Mouse (Mus musculus): ENCODE results near the gene Olfr461.
"Not testable (repeated sequence)": the region's sequence is repeated elsewhere in the genome, so short reads cannot be mapped to it uniquely, and the experiment has no call there.

Gene Olfr461

DNA sequence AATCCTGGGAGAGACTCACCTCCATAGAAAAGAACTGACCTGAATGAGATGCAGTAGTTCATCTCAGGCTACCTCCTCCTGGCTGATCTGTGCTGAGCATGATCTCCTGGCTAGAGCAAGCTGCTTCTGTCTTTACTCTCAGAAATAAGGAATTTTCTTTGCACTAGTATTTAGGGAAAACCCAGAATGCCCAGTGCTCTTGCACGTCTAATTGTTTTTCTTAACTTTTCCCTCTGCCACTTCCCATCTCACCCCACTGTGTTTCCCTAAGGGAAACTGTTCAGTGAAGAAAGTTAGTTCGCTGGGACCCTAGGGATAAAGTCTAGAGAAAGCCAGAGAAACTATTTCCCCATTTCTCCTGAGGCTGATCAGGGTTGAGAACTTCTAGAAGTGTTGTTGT, at the start of gene Olfr461:
TSS of gene Olfr461 (minus strand) at position 101 of the 400 bp plus-strand sequence.
- no peak for DNase-seq

DNA sequence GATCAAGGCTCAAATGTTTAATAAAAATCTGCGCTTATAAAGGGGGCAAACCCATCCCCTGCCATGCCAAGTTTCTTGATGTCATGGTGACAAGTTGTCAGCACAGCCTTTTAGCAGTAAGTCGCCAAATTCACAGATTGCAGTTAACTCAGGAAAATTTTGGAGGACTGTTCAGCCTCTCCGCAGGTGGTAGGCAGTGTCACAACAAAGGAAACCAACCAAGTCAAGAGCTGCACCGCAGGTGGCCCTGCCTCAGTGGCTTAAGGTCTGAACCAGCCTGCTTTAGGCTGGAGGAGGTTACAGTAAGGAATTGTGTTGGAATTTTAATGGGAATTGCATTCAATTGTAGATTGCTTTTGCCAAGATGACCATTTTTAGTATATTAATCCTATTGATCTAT, 43.7 kb upstream of the Olfr461 start:
- DNase-seq, result not testable (repeated sequence)

- no peak for DNase-seq
These were observed 40.1 kb upstream of the Olfr461 start for GRCm38 (mm10) chr6:40594804-40595550.

DNA sequence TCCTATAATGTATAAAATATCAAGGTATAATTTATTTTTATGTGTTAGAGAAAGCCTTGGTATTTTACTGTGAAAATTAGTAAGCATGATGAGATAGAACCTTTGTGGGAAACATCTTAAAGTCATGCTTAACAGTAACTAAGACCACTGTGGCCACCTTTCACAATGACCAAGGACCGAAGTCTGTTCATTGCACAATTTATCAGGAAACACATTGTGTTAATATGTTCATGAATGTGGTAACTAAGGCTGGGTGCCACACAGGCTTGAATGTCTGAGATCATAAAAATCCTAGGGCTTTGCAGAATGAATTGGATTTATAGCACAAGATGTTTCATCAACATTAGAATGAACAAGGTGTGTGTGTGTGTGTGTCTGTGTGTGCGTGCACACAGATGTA, 33.5 kb upstream of the Olfr461 start:
- DNase-seq, result no peak

DNA sequence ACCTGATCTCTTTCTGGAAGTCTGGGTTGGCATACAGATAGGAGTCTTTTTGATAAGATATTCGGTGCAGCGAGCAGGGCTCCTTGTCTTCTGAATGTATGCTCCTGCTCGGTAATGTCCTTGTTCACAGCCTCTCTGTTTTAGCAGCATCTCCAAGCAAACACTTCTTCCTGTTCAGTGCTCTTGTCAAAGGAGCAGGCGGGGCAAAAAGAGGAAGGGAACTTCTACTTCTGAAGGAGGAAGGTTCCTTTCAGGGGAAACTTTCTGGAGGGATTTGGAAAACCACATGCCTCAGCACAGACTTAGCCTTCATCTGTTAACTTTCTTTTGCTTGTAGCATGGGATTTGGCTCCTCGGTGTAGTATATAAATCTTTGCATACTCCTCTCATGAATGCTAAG, 30.8 kb upstream of the Olfr461 start, which contains the start of gene Clec5a:
TSS of gene Clec5a (minus strand) at position 177 of the 400 bp plus-strand sequence.
- DNase-seq, result no peak

DNA sequence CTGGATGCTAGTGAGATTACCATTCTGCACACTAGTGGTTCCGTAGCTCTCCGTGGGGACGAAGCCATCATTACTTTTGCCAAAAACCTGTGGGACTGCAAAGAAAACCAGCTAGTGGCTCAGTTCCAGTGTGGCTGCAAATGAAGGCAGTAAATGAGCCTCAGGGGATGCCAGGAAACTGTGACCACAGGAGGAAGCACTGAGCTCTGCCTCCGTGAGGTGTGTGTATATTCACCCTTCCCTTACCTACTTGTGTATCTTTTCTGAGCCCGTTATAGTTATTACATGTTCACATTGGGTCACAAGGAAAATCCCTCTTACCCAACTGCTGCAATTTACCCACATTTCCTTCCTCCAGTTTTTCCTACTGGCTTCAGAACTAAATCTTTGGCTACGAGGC, 29.5 kb upstream of the Olfr461 start:
- DNase-seq, result no peak

- no peak for DNase-seq
These were observed 21.5 kb upstream of the Olfr461 start for GRCm38 (mm10) chr6:40576305-40576704.

DNA sequence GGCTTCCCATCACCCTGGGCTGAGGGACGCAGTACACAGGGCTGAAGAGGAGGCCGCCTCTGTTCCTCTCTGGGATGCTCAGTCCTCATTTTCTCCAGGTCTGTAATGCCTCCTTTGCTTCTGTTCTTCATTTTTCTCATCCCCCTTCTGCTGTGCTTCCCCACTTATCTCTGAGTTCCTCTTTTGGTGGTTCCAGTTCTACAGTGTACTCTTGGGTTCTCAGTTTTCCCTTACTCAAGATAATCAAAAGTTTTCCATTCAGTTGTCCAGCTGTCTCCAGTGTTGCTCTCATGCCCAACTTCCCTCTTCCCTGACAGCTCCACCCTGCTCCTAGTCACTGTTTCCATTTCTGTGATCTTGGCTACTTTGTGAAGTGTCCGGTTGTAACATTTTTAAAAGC, 18.8 kb upstream of the Olfr461 start:
- no peak for DNase-seq

GRCm38 (mm10) chr6:40569187-40569586, 14.3 kb upstream of the Olfr461 start, which contains the start of gene Olfr460:
Gene Olfr460 (plus strand): TSS chr6:40569487.
- DNase-seq, result no peak

- DNase-seq, result no peak
These were observed 10.2 kb downstream of the Olfr461 start for GRCm38 (mm10) chr6:40544690-40545089.

DNA sequence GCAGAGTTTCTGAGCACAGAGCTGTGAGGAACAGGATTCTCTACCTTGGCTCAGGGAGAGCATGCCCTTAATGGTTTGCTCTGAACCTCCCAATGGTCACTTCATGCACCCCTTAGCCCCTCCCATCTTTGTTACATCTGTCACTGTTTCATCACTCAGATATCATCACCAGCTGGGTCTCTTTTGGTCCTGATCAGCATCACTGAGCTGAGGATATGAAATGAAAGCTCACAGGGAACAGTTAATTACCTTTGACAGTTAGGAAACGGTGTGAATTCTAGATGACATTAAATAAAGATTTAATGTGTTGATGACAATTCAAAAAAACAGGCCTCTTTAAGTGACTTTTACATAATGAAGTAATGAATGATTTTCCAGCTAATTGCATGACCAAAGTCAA, 35.4 kb downstream of the Olfr461 start, which contains the start of gene Prss37:
TSS of gene Prss37 (minus strand) at position 101 of the 400 bp plus-strand sequence.
- DNase-seq, result no peak

GRCm38 (mm10) chr6:40493229-40493628, 61.6 kb downstream of the Olfr461 start, which contains the start of gene Tas2r108:
Gene Tas2r108 (plus strand): TSS chr6:40493529.
- DNase-seq, result no peak

Data from kidney, adult 18-20 months (tissue).